Mouse (Mus musculus) hindbrain, embryonic 13.5 days (tissue): ENCODE measurements around the gene Npcd. TPM values are rescaled to one million over a fixed set of nuclear protein-coding genes. Genes with fewer than 3 reads are reported as not detected.
A peak's percentile ranks its signal among the peaks of the same experiment; 100 is the strongest.

Source experiments
- ATAC-seq: fragments of 200-750 bp; cut with Nextera tagmentation; 2 replicates; pipeline ENCODE4 v1.8.0; 2017; ENCODE audit warnings: moderate TSS enrichment; ENCODE audit not compliant: low FRiP score
- H3K27ac ChIP-seq: fragments of 300-500 bp; sonication (generic); 2 replicates; pipeline ENCODE4 v1.5.1; 2015; ENCODE audit warnings: inconsistent platforms, mild to moderate bottlenecking, moderate library complexity
- H3K27me3 ChIP-seq: fragments of 300-500 bp; sonication (generic); 2 replicates; pipeline ENCODE4 v1.6.1; 2015; ENCODE audit warnings: mild to moderate bottlenecking, inconsistent platforms
- H3K36me3 ChIP-seq: fragments of 300-500 bp; sonication (generic); 2 replicates; pipeline ENCODE4 v1.6.1; 2015; ENCODE audit warnings: mild to moderate bottlenecking, inconsistent platforms
- H3K4me1 ChIP-seq: fragments of 300-500 bp; sonication (generic); replicated peaks from 2 replicates; pipeline ENCODE4 v1.6.1; 2015; ENCODE audit warnings: inconsistent platforms
- H3K4me2 ChIP-seq: fragments of 300-500 bp; sonication (generic); 2 replicates; pipeline ENCODE4 v1.6.1; 2015; ENCODE audit warnings: inconsistent platforms, mild to moderate bottlenecking, moderate library complexity
- H3K4me3 ChIP-seq: fragments of 300-500 bp; sonication (generic); 2 replicates; pipeline ENCODE4 v1.5.1; 2015; ENCODE audit warnings: mild to moderate bottlenecking, inconsistent platforms
- H3K9ac ChIP-seq: fragments of 300-500 bp; sonication (generic); 2 replicates; pipeline ENCODE4 v1.6.1; 2015; ENCODE audit warnings: mild to moderate bottlenecking, inconsistent platforms
- H3K9me3 ChIP-seq: fragments of 300-500 bp; sonication (generic); 2 replicates; pipeline ENCODE4 v1.6.1; 2016; ENCODE audit warnings: inconsistent platforms
- WGBS: fragments of 180-500 bp; shearing (Covaris S2); methylation state at CpG from one replicate; pipeline ENCODE4 v1.1.7; 2015; 5-methylcytosine and 5-hydroxymethylcytosine counted together
- polyA plus RNA-seq: library from polyadenylated mRNA; unstranded; fragments of >200 nt; fragmentation: Nextera tagmentation; extraction: Ambion mirVana; gene quantifications from 2 replicates; pipeline ENCODE4 v1.2.1, GENCODE M21; 2015

Gene Npcd
- polyA plus RNA-seq, 1 experiment from 2014 or later = 0.51 TPM

DNA sequence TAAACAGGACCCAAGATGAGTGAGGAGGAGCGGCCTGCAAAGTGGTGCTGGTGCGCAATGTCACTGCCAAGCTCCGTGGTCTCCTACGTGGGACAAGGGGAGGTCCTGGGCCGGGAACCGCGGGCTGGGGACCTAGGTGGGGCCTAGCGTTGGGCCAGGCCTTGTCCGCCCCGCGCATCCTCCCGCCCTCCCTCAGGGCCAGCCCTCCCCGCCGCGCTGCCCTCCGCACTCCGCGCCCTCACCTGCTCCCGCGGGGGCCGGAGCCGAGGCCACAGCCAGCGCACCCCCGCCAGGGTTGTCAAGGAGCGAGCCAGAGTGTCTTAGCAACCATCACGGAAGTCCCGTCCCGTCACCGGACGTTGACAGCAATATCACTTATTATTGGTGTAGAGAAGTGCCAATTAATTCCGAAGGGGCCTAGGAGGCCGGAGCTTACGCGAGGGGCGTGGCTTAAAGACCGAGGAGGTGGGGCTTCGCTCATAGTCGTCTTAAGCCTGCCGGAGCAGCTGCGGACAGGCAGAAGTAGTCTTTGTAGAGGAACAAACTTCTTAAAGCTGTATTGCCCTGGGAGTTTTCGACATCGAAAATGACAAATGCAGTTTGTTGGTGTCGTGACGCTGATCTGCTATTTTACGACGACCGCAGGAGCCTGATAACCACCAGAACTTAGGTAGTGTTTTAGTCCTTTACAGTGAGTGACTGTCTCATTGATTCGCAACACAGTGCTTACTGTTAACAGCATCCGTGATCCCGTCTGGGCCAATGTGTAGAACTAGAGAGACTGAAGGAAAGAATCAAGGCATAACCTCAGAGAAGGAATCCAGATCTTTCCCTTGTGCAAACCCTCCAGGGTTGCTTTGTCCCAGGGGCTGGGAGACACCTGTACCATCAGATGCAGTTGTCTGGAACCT lies 59.7 kb downstream of the Npcd start:
- Histone ChIP-seq H3K27me3 (no peaks in the 10 kb centered on the region), H3K9me3 (no peaks in the 10 kb centered on the region), H3K4me2 (peak overlapping the region; percentile 79), H3K36me3 (no peaks in the 10 kb centered on the region), H3K9ac (peak overlapping the region; percentile 87), H3K4me1 (peaks cover 42% of the 10 kb centered on the region), H3K27ac (peak overlapping the region; percentile 84), H3K4me3 (peak overlapping the region; percentile 89)
- ATAC-seq = peak; percentile 99
- WGBS = under 1% methylated on average over 50 of the region's 50 CpGs

DNA sequence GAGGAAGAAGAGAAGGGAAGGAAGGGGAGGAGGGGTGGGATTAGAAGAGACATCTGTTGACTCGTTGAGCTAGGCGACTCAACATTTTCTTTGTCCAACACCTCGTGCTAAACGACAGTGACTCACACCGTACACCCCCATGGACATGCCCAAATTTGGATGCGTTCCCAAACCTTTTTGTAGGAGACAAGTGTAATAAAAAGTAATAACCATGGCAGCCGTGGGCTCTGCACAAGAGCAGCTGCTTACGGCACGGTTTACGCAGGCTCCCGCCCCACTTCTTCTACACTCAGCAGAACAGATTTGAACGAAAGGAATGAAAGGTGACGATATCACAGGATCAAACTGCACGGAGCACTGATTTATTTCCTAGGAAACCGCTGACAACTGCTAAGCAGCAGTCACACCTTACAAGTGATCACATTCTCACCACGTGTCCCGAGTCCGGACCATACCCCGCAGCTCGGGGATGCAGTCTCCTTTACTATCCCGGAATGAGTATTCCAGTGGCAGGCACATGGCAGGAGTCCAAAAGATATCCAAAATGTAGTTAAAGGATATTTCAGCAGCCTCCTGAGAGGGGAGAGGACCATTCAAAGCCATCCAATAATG lies 63.3 kb downstream of the Npcd start:
- Histone ChIP-seq H3K4me3 (no peak overlapping the region), H3K9me3 (no peaks in the 10 kb centered on the region), H3K27me3 (no peaks in the 10 kb centered on the region), H3K27ac (no peak overlapping the region; the same call in 1 of the 2 replicates), H3K9ac (0 out of 2 replicates have a peak overlapping the region, but pooled peaks have one; percentile 29), H3K4me2 (no peak overlapping the region), H3K4me1 (peaks cover 64% of the 10 kb centered on the region), H3K36me3 (no peaks in the 10 kb centered on the region)
- no peak for ATAC-seq
- 72% methylated on average over 21 of the region's 21 CpGs for WGBS

DNA sequence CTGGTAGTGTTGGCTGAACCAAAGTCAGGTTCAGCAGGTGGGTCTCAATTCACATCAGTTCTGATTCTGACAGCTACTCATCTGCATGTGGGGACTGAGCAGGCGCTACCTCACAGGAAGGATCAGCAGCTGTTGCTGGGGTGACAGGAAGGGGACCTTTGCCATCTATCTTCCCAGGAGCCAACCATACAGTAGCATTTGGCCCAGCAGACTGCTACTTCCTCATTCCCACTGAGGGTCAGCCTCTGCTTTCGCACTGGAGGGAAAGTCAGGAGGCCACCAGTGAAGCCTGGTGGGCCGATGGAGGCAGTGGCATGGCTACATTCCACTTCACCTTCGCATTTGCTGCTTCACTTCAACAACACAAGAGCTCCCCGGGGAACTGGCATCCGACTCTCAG lies 65.7 kb downstream of the Npcd start:
- Histone ChIP-seq H3K4me3 (no peak overlapping the region), H3K9ac (0 out of 2 replicates have a peak overlapping the region, but pooled peaks have one; percentile 3), H3K27ac (no peak overlapping the region; the same call in 1 of the 2 replicates), H3K4me1 (peaks cover 48% of the 10 kb centered on the region), H3K36me3 (peaks cover 17% of the 10 kb centered on the region), H3K27me3 (no peaks in the 10 kb centered on the region), H3K9me3 (no peaks in the 10 kb centered on the region), H3K4me2 (no peak overlapping the region)
- WGBS = 57% methylated on average over 6 of the region's 6 CpGs
- ATAC-seq = no peak

DNA sequence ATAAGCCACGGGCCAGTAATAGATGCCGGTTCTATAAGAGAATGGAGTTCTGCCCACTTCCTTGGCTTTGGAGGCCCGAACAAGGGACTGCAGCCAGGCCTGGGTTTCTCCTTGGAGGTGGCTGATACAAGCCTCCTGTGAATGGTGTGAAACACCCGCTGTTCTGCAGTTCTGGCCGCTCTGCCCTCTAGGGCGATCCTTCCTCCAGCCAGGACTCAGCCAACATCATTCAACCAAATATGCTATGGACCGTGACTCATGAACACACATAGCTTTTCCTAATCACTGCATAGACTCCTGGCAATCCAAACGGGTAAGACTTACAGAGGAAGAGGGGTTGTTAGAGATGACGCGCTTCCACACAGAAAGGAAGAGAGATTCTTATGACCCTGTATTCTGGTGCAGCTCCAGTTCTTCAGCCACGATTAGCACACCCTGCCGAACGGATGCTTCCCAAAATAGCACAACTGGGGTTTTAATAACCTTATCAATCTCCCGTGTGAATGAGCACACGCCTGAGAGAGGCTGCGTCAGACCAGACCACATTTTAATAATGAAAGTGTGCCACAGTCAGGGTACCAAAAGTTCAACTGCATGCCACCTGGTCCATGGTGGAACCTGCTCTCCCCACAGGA lies 66.6 kb downstream of the Npcd start:
- 81% methylated on average over 16 of the region's 16 CpGs for WGBS
- Histone ChIP-seq H3K27ac (0 out of 2 replicates have a peak overlapping the region, but pooled peaks have one; percentile 35), H3K36me3 (peaks cover 25% of the 10 kb centered on the region), H3K4me2 (no peak overlapping the region), H3K4me3 (no peak overlapping the region), H3K9ac (0 out of 2 replicates have a peak overlapping the region, but pooled peaks have one; percentile 35), H3K27me3 (no peaks in the 10 kb centered on the region), H3K9me3 (no peaks in the 10 kb centered on the region), H3K4me1 (peaks cover 44% of the 10 kb centered on the region)
- ATAC-seq = no peak

DNA sequence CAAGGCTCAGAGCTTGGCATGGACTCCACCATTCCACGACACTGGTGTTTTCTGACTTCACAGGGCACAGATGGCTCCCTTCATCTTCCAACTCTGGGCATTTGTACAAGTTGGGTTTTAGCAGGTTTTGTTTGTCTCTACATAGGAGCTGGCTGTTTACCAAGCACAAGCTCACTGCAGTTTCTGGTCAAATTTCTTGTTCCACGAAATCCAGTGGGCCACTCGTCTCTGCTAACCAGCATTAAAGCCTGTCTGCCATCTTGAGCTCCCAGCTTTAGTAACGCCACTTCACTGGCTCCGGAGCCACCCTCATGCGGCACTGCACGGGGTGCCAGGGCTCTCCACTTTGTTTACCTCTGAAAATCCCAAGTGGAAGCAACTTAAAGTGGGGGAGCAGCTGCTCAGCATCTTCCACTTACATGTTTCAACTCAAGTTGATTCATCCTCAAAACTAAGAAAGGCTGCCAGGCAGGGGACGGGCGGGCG lies 67.4 kb downstream of the Npcd start:
- ATAC-seq = no peak
- H3K27me3 ChIP-seq = no peaks in the 10 kb centered on the region
- H3K4me3 ChIP-seq = no peak overlapping the region
- peaks cover 41% of the 10 kb centered on the region for H3K4me1 ChIP-seq
- WGBS = 88% methylated on average over 10 of the region's 10 CpGs
- H3K9ac ChIP-seq = no peak overlapping the region
- H3K4me2 ChIP-seq = no peak overlapping the region
- peaks cover 34% of the 10 kb centered on the region for H3K36me3 ChIP-seq
- H3K9me3 ChIP-seq = no peaks in the 10 kb centered on the region
- H3K27ac ChIP-seq = no peak overlapping the region

DNA sequence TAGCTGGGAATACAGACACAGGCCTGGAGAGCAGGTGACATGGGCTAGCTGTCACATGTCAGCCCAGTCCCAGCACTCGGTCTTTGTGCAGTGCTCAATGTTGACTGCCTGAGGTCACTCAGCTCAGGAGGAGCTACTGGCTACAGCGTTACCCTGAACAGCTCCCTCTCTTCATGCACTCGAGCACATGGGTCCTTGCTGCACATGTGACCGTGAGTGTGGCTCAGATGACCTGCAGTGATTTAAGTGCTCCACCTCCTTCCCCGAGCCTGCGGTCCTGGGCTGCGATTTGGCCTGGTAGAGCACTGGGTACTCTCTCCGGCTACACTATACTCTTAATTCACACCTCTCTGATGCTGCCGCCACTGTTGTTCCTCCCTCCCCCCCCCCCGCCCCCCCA lies 67.9 kb downstream of the Npcd start:
- H3K27me3 ChIP-seq = no peaks in the 10 kb centered on the region
- H3K9ac ChIP-seq = no peak overlapping the region
- H3K4me3 ChIP-seq = no peak overlapping the region
- no peak overlapping the region for H3K27ac ChIP-seq
- peaks cover 38% of the 10 kb centered on the region for H3K4me1 ChIP-seq
- H3K36me3 ChIP-seq = peaks cover 37% of the 10 kb centered on the region
- no peak overlapping the region for H3K4me2 ChIP-seq
- no peak for ATAC-seq
- WGBS = 77% methylated on average over 10 of the region's 10 CpGs
- H3K9me3 ChIP-seq = no peaks in the 10 kb centered on the region

DNA sequence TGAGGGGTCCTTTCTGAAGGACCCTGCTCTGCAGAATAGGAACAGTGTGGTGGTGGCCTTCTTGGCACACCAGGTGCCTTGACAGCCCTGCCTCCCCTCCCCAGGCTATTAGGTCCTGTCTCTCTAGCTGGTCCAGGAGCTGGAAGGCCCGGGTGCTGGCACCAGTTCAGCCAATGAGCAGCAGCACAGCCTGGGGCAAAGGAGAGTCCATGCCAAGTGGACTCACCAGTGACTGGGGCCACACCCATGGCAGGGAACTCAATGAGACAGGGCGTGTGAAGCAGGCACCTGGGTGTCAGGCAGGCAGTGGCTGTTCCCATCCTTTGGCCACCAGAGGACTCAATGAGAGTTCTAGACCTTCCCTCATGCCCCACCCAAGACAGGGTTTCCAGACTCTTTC lies 68.7 kb downstream of the Npcd start:
- ATAC-seq = no peak
- H3K27ac ChIP-seq = no peak overlapping the region
- 90% methylated on average over 2 of the region's 2 CpGs for WGBS
- H3K4me1 ChIP-seq = peaks cover 31% of the 10 kb centered on the region
- no peaks in the 10 kb centered on the region for H3K9me3 ChIP-seq
- no peaks in the 10 kb centered on the region for H3K27me3 ChIP-seq
- H3K9ac ChIP-seq = 0 out of 2 replicates have a peak overlapping the region, but pooled peaks have one; percentile 29
- no peak overlapping the region for H3K4me3 ChIP-seq
- peaks cover 44% of the 10 kb centered on the region for H3K36me3 ChIP-seq
- no peak overlapping the region for H3K4me2 ChIP-seq

DNA sequence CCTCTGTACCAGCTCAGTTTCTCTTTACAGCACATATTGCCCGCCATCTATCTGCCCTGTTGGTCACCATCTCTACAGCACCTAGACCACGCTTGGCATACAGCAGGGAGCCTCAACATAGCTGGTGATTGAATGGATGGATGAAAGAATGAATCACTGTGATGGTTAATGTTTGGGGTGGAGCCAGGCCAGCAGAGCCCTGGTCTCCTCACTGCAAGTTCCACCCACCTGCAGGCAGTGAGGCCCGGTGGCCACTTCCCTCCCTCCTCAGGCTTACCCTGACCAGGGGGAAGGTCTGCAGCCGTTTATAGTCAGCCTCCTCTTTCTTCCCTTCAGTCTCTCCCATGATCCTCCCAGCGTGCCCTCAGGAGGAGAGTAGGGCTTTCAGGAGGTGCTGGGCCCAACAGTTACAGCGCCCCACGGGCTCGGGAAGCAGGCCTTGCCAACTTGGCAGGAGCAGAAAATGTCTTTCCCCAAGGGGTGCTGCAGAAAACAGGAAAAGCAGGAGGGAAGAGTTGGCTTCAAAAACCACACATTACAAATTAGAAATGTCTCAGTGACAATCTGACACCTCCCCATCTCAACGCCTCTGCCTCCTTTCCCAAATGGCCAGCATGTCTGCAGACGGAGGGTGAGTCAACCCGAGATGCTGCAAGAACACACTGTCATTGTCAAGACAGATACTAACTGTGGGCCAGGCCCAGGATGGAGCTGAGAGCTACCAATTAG lies 69.3 kb downstream of the Npcd start:
- ATAC-seq = no peak
- H3K9me3 ChIP-seq = no peaks in the 10 kb centered on the region
- peaks cover 25% of the 10 kb centered on the region for H3K4me1 ChIP-seq
- H3K27ac ChIP-seq = no peak overlapping the region
- H3K27me3 ChIP-seq = no peaks in the 10 kb centered on the region
- H3K4me2 ChIP-seq = no peak overlapping the region
- peaks cover 44% of the 10 kb centered on the region for H3K36me3 ChIP-seq
- WGBS = 85% methylated on average over 11 of the region's 11 CpGs
- peak overlapping the region; percentile 39; the same call in 1 of the 2 replicates for H3K9ac ChIP-seq
- no peak overlapping the region for H3K4me3 ChIP-seq

DNA sequence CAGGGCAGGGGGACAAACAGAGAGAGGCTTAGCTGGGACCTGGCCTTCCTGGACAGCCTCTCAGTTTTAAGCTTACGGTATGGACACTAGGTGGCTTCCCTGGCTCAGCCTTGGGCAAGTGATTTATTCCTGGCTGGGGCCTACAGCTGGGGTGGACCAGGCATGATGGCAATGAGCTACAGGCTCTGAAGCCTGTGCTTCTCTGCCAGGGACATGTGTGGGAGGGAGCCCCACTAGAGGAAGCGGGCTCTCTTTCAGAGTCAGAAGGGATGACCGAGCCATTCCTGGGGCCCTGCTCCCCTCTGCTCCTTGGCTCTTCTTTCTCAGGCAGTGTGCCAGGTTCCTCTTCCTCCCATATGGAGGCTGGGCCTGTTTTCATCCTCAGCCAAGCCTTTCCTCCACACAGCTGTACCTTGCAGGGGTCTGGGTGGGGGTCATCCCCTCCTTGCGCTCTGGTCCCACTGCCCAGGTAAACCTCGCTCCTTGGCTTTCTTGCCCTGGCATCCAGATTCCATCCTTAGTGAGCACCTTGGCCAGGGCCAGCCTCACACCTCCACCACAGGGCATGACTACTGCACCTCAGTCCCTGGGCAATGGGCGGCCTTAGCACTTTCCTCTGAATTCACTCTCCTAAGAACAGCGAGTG lies 70.3 kb downstream of the Npcd start:
- 96% methylated on average over 7 of the region's 7 CpGs for WGBS
- peaks cover 18% of the 10 kb centered on the region for H3K4me1 ChIP-seq
- no peak overlapping the region for H3K27ac ChIP-seq
- H3K9me3 ChIP-seq = no peaks in the 10 kb centered on the region
- 0 out of 2 replicates have a peak overlapping the region, but pooled peaks have one; percentile 5 for H3K9ac ChIP-seq
- no peak overlapping the region for H3K4me2 ChIP-seq
- no peak for ATAC-seq
- H3K4me3 ChIP-seq = no peak overlapping the region
- peaks cover 44% of the 10 kb centered on the region for H3K36me3 ChIP-seq
- no peaks in the 10 kb centered on the region for H3K27me3 ChIP-seq

DNA sequence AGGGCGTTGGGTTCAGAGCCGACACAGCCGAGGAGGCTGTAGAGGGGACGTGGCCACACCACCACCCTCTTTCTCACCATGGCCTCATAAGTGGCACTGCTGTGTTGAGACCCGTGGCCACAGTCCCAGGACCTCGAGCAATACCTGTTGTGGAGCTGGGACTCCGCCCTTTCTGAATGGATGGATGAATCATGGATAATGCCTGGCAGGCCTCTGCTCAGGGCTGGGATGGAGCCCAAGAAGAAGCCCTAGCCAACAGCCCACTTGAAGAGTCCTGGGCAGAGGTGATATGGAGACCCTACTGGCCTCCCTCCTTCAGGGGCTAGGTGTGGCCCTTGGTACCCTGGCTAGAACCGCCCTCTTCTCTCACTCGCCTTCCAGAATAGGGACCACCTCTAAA lies 71.0 kb downstream of the Npcd start:
- H3K4me3 ChIP-seq = no peak overlapping the region
- 93% methylated on average over 9 of the region's 9 CpGs for WGBS
- H3K36me3 ChIP-seq = peaks cover 44% of the 10 kb centered on the region
- no peaks in the 10 kb centered on the region for H3K9me3 ChIP-seq
- no peak overlapping the region for H3K27ac ChIP-seq
- H3K4me2 ChIP-seq = no peak overlapping the region
- no peak for ATAC-seq
- H3K4me1 ChIP-seq = peaks cover 11% of the 10 kb centered on the region
- H3K27me3 ChIP-seq = no peaks in the 10 kb centered on the region
- H3K9ac ChIP-seq = no peak overlapping the region

DNA sequence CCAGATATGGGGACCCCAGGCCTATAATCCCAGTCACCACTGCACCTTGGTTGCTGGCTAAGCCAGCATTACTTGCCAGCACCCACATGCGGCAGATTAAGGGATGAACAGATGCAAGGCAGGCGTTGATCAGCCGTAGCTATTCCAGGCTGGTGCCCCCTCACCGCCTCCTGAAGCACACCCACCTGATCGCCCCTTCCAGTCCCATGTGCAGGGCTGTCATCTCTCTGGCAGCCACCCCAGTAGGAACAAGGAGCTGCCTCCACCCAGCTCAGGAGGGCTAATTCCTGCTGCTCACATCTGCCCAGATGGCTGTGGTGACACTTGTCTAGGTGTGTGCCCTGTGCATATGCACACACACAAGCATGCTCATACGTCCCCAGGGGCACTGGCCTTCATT lies 73.1 kb downstream of the Npcd start:
- Histone ChIP-seq H3K9me3 (no peaks in the 10 kb centered on the region), H3K27ac (no peak overlapping the region), H3K9ac (no peak overlapping the region), H3K27me3 (no peaks in the 10 kb centered on the region), H3K4me3 (no peak overlapping the region), H3K36me3 (peaks cover 44% of the 10 kb centered on the region), H3K4me1 (peaks cover 11% of the 10 kb centered on the region), H3K4me2 (no peak overlapping the region)
- WGBS = 89% methylated on average over 6 of the region's 6 CpGs
- no peak for ATAC-seq
